Mouse (Mus musculus) cerebellum, postnatal 4 days (tissue): Measurements from ENCODE around the gene Mta1.
A peak's percentile ranks its signal among the peaks of the same experiment; 100 is the strongest.

Experiments used
- DNase-seq, 2 experiments: peaks; one replicate each; pipeline ENCODE4 v3.0.0; 2022; ENCODE audit warnings: low spot score in 2 of 2, mixed read lengths in 1 of 2

The Mta1 gene

DNA sequence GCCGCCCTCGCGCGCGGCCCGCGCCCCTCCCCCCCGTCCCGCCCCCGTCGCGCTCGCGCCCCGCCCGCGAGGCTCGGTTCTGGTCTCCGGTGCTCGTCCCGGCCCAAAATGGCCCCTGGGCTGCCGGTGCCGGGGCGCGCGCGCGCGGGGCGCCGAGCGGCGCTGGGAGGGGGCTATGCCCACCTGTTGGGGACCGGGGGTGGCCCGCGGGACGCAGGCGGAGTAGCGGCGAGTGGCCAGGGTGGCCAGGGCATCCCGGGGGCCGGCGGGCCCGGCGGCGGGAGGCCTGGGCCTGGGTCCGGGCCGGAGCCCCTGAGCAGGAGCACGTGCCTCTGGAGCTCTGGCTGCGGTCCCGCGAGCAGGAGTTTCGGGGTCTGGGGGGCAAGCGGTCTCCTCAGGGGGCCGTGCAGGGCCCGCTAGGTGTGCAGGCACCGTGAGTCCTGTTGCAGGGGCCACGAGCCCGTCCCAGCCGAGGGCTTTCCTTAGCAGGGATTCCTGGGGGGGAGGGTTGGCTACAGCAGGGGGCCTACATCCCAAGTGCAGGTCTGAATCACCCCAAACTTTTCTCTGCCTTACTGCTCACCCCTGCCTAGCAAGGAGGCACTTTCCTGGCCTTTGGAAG, 563 bp downstream of the Mta1 start:
- DNase-seq = peak in 1 of 2 experiments; percentile 39

DNA sequence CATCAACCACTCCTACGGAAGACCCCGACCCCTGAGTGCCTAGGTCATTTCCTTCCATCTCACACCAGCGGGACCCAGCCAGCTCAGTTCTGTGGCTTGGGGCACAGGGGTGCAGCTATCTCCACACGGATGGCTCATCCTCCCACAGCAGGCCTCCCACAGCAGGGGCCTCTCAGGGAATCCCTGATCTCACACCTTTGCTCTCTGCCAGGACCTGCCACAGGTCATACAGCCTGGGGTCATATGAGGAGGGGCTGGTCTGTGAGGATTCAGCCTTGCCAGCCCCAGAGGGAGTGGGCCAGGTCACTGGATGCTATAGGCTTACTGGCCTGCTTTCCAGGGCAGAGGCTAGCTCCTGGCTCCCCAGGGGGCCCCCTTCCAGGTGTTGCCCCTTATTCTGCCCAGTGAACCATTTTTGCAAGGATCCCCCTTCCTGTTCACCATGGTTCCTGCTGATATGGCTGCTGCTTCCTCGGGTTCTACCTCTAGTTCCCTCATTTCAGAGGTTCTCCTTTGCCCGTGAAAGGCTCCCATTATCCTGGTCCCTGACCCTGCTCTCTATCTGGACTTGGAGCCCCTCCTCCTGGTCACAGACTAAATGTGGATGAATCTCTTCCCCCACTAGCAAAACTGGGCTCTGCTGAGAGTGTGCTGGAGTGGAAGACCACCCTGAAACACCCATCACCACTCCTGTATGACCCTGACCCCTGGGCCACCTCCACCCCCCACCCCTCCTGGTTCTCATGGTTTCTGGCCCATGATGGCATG, 1.6 kb downstream of the Mta1 start:
- DNase-seq = no peak

GRCm38 (mm10) chr12:113100448-113101076, 2.5 kb downstream of the Mta1 start:
- peak in 1 of 2 experiments; percentile 40 for DNase-seq

DNA sequence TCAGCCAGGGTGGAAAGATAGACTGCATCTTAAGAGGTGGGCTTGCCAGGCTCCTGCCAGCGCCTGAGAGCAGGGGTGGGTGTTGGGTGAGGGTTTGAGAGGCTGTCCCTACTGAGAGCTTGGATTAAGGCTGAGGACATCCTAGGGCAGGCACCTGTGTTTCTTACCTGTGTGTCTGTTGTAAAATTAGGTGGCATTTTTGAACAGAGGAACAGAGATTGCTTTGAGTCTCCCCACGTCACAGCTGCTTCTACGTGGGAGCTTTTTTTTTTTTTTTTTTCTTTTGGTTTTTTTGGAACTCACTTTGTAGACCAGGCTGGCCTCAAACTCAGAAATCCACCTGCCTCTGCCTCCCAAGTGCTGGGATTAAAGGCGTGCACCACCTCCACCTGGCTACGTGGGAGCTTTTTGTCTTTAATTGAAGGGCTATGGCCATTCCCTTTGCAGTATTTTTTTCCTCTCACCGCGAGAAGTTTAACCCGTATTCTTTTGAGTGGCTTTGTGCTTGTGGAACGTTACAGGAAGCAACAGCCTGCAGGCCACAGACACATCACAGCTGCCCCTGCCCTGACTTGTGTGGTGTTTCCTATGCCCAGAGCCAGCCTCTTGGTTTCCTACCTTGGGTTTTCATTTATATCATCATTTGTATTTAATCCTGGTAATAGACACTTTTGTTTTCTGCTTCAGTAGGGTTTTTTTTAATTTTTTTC, 3.3 kb downstream of the Mta1 start:
- DNase-seq = no peak

GRCm38 (mm10) chr12:113102461-113102860, 4.4 kb downstream of the Mta1 start:
- peak in 1 of 2 experiments; percentile 61 for DNase-seq

DNA sequence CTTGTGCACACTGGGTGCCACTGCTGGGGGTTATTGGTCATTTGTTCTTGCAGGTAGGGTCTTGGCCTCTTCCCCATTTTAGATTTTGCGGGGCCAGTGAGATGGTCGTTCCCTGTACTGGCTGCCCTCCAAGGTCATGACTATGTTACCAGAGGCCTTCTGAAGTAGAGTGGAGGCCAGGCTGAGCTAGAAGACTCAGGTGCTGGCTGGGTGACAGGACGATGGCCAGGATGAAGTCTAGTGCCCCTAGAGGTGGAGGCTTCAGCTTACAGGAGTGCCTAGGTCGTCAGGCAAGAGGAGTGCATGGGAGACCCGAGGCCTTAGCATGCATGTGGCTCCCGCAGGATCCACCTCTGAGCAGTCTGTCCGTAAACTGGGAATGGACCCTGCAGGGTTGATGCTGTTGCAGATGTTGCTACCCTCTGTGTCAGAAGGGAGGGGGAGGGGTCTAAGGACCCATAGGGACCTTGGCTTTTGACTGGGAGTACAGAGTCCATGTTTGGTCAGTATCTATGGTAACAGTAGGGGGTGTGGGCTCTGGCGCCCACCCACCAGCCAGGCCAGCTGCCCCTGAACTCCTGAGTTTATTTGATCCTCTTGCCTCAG, 5.9 kb downstream of the Mta1 start:
- no peak for DNase-seq

DNA sequence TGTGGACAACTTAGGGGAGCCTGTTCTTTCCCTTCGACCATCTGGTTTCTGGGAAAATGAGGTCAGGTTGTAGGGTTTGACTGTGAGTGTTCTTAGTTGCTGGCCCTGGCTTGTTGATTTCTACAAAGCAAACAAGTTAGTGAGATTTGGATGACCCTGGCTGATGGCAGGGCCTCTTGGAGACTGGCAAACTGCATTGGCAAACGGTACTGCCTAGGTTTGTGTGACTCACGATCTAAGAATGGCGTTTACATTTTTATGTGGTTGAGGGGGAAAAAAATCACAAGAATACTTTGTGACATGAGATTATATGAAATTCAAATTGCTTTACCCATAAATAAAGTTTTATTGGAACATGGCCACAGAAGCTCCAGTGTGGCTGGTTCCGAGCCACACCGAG, 8.3 kb downstream of the Mta1 start:
- no peak for DNase-seq

GRCm38 (mm10) chr12:113107431-113108124, 9.5 kb downstream of the Mta1 start:
- DNase-seq = no peak

GRCm38 (mm10) chr12:113108528-113109283, 10.6 kb downstream of the Mta1 start:
- DNase-seq = no peak

- no peak for DNase-seq
Observed at GRCm38 (mm10) chr12:113109801-113110200, 11.7 kb downstream of the Mta1 start.

DNA sequence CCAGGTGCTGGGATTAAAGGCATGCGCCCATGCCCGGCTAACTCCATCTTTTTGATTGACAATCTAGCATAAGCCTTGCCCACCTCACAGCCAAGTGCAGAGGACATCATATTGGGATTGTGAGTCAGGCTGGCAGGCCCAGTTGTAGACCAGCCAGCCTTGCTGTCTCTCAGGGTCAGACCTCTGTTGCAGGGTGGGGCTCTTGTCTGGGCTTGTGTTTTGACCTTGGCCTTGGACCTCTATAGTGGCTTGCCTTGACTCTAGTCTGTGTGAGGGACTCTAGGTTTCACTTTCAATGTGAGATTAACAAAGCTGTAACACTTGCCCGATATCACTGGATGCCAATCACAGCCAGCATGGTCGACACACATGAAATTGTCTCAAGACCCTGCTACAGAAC, 16.1 kb downstream of the Mta1 start:
- DNase-seq = no peak

GRCm38 (mm10) chr12:113114856-113115538, 16.9 kb downstream of the Mta1 start:
- no peak for DNase-seq

- peak; percentile 73 to 86 for DNase-seq
Observed at GRCm38 (mm10) chr12:113119516-113120410, 21.7 kb downstream of the Mta1 start.

DNA sequence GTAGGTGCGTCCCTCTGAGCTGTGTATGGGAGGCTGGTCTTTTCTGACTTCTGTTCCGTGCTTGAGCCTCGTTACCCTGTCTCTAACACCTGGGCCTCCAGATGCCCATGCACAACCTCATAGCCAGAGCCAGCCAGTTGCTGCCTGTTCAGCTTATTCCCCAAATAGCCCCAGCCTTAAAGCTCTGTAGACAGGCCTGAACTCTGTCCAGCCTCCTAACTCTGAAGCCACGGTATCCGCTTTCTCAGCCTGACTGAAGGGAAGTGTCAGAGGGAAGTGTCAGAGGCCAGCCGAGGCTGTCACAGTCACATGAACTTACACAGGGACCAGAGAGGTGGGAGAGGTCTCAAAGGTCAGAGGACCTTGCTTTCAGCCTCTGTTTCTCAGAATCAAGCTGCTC, 26.6 kb downstream of the Mta1 start:
- DNase-seq = no peak

DNA sequence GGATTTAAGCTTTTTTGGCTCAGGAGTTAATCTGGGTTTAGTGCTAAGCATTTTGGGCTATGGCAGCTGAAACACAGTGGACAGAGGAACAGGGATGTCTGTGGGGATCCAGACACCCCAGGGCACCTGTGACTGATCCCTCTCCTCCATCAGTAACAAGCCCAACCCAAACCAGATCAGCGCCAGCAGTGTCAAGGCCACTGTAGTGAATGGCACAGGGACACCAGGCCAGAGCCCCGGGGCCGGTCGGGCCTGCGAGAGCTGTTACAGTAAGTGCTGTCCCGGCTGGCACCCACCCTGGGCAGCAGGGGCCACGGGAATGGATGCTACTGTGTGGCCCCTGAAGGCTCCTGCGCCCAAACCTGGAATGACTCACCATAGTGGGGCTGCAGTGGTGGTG, 32.7 kb downstream of the Mta1 start:
- DNase-seq = no peak

DNA sequence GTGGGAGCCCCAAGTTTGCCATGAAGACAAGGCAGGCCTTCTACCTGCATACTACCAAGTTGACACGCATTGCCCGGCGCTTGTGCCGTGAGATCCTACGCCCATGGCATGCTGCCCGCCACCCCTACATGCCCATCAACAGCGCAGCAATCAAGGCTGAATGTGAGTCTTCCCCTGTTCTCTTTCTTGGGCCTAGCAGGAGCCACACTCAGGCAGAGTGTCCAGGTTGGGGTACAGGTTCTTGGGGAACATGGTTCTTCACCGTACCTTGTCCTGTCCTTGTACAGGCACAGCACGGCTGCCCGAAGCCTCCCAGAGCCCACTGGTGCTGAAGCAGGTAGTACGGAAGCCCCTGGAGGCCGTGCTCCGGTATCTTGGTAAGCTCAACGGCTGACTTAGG, 33.5 kb downstream of the Mta1 start:
- no peak for DNase-seq

DNA sequence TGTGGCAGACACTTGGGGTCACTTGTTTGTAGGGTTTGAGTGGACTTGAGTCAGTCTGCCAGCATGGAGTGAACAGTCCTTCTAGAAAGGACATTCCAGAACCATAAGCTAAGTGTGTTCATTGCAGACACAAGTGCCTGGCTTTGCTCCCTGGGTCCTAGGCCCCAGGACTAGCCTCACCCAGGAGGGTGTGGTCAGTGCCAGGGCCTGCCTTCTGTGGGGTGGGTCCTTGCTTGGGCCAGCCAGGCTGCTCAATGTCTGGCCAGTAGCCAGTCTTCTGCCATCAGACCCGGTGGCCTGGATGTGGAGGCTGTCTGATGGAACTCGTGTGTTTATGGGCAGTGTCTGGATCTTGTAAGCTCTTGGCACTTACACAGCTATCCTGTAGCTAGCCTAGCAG, 34.5 kb downstream of the Mta1 start:
- DNase-seq = peak in 1 of 2 experiments; percentile 43

DNA sequence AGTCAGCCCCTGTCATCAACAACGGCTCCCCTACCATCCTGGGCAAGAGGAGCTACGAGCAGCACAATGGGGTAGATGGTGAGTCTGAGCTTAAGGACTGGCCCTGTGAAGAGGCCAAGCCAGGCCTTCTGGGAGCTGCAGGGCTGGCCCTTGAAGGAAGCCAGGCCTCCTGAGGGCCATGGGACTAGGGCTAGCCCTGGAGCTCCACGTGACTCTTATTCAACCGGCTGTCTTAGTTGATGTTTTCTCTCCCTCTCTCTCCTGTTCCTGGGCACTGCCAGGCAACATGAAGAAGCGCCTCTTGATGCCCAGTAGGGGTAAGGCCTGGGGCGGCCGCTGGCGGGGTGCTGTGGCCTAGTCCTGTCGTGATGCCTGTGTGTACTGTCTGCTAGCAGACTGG, 35.2 kb downstream of the Mta1 start:
- DNase-seq = no peak

DNA sequence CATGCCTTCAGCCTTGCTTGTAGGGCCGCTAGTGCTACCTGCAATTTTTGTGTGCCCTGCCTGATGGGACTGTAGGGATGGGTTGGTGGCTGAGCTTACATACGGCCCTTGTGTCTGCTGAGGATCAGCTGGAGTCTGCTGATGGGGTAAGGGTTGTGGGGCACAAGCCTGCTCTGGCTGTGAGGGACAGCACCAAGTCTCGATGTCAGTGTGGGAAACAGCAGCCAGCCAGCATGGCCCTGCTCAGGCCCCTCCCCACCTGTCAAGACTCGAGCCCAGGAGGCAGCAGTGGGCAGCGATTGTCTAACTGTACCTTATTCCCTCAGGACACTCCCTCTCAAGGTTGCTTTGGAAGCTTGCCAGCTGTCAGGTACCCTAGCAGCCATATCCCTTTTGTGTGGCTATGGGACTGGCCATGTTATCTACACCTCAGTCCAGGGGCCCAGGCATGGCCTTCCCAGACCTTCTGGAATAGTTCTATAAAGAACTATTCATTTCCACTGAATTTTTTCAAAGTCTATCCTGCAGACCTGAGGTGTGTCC, 35.9 kb downstream of the Mta1 start:
- DNase-seq = no peak
